Mouse (Mus musculus): ENCODE measurements at regions not wholly inside any gene's neighbourhood (a gene's known extent, or its start where the extent isn't known, plus 50 kb on each side); places are given as distances from the start of the nearest gene placed in this dataset.

DNA sequence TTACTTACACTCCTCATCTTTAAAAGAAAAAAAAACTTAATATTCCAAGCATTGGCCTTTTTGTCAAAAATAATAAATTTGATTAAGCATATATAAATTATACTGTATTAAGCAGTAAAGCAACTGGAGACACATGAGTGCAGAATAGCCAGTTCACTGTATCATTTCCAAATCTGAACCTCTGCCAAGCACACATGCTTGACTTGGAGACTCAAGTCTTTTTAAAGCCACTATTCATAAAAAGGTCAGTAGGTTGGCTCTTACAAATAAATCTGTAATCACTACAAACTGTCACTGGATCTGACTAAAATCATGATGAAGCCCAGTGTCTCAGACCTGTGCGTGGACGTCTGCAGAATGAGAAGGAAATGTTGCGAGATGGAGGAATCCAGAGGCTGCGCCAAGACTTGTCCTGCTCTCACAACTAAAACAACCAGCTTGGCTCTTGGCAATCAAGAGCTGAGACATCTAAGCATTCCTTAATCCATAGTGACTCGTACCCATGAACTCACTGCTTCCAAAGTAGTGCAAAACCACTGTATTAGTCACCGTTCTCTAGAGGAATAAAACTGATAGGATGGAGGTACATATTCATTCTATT lies 195.8 kb upstream of the Map3k7 start:
- no peak for TF ChIP-seq MYOG (IDR thresholded peaks at IDR 0.05; ENCODE audit: control insufficient read depth in 1 of 3, insufficient read depth in 1 of 3, insufficient read length in 2 of 3, low read depth in 2 of 3)
- TF ChIP-seq CEBPB (IDR thresholded peaks at IDR 0.05; ENCODE audit: insufficient read depth, poor library complexity, severe bottlenecking): no peak
- no peak for TF ChIP-seq POLR2A (IDR thresholded peaks at IDR 0.05; ENCODE audit: insufficient read length, low read depth)
- TF ChIP-seq MYOD1 (IDR thresholded peaks at IDR 0.05; ENCODE audit: control insufficient read depth in 1 of 3, insufficient read length in 2 of 3, low read depth in 2 of 3): no peak
- TF ChIP-seq MAX (IDR thresholded peaks at IDR 0.05; ENCODE audit: low read depth): no peak
- no peak for TF ChIP-seq POLR2AphosphoS2 (IDR thresholded peaks at IDR 0.05; ENCODE audit: insufficient read length, low read depth)
- no peak for TF ChIP-seq TCF12 (IDR thresholded peaks at IDR 0.05; ENCODE audit: insufficient read depth, poor library complexity, severe bottlenecking)
- TF ChIP-seq USF1 (IDR thresholded peaks at IDR 0.05; ENCODE audit: low read depth): no peak
- TF ChIP-seq E2F4 (IDR thresholded peaks at IDR 0.05; ENCODE audit: insufficient read depth): no peak
- no peak for TF ChIP-seq REST (IDR thresholded peaks at IDR 0.05; ENCODE audit: insufficient read depth, insufficient read length)
- TF ChIP-seq TCF3 (IDR thresholded peaks at IDR 0.05; ENCODE audit: insufficient read length, low read depth): no peak
- no peak for TF ChIP-seq SRF (IDR thresholded peaks at IDR 0.05; ENCODE audit: control insufficient read depth, insufficient read length, low read depth)
